Mouse (Mus musculus) small intestine, adult 2 months (tissue): ENCODE data around the gene Hadha. TPM values are rescaled to one million over a fixed set of nuclear protein-coding genes. Genes with fewer than 3 reads are reported as not detected.

Experiments used
- H3K27ac ChIP-seq: fragments of 200-500 bp; 2 replicates; pipeline ENCODE4 v1.5.1; 2012; ENCODE audit warnings: low read depth, low read length, control low read depth, inconsistent platforms; ENCODE audit not compliant: insufficient read depth
- H3K27me3 ChIP-seq: fragments of 200-500 bp; 2 replicates; pipeline ENCODE4 v1.6.1; 2012; ENCODE audit warnings: mild to moderate bottlenecking, moderate library complexity, low read length, inconsistent platforms; ENCODE audit not compliant: control insufficient read depth, insufficient read depth
- H3K36me3 ChIP-seq: fragments of 200-500 bp; 2 replicates; pipeline ENCODE4 v1.6.1; 2012; ENCODE audit warnings: mild to moderate bottlenecking, low read length, control low read depth, inconsistent platforms; ENCODE audit not compliant: control insufficient read depth, insufficient read depth
- H3K4me1 ChIP-seq: fragments of 200-500 bp; 2 replicates; pipeline ENCODE4 v1.6.1; 2012; ENCODE audit warnings: low read length, inconsistent platforms, mixed read lengths; ENCODE audit not compliant: control insufficient read depth, insufficient read depth, insufficient read length
- H3K4me3 ChIP-seq: fragments of 200-500 bp; 2 replicates; pipeline ENCODE4 v1.5.1; 2012; ENCODE audit warnings: low read depth, mild to moderate bottlenecking, control low read depth, inconsistent platforms, low read length, moderate library complexity
- CTCF ChIP-seq: fragments of 200-500 bp; IDR thresholded peaks from 2 replicates; pipeline ENCODE4 v1.5.1; 2012; ENCODE audit warnings: low read depth, mild to moderate bottlenecking, control low read depth, inconsistent platforms, low read length, moderate library complexity, mixed read lengths; ENCODE audit not compliant: insufficient replicate concordance, insufficient read length; ENCODE audit errors: extremely low read depth
- POLR2A ChIP-seq: fragments of 200-500 bp; IDR thresholded peaks from 2 replicates; pipeline ENCODE4 v1.6.1; 2012; ENCODE audit warnings: low read depth, mild to moderate bottlenecking, control low read depth, inconsistent platforms, low read length, moderate library complexity
- WGBS: fragments of 180-500 bp; shearing (Covaris S2); methylation state at CpG from one replicate; pipeline ENCODE4 v1.1.7; 2018; 5-methylcytosine and 5-hydroxymethylcytosine counted together
- polyA plus RNA-seq: library from polyadenylated mRNA; depleted of rRNA; stranded (reverse); fragments of >200 nt; gene quantifications from 2 replicates; pipeline ENCODE4 v1.2.3, GENCODE M21; 2012

Gene Hadha
- polyA plus RNA-seq, 1 experiment = 55.3 TPM

DNA sequence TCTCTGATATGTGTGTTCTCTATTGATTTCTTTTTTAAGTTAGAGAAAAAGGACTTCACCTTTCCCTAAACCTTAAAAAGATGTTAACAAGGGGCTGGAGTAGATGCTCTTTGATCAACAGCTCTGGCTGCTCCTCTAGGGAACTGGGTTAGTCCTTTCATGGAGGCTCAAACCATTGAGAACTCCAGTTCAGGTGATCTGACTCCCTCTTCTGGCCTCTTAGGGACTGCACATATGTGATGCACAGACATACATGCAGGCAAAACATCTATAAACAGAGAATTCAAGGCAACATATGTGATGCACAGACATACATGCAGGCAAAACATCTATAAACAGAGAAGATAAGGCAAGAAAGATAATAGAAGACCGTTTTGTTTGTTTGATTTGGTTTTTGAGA lies 37.5 kb upstream of the Hadha start:
- TF ChIP-seq POLR2A (no peak), CTCF (no peak)
- no peaks in the 10 kb centered on the region for H3K27me3 ChIP-seq
- no peak overlapping the region for H3K4me3 ChIP-seq
- H3K27ac ChIP-seq = no peak overlapping the region
- no peaks in the 10 kb centered on the region for H3K4me1 ChIP-seq
- 42% methylated on average over 1 of the region's 1 CpGs for WGBS
- H3K36me3 ChIP-seq = peaks cover 11% of the 10 kb centered on the region

DNA sequence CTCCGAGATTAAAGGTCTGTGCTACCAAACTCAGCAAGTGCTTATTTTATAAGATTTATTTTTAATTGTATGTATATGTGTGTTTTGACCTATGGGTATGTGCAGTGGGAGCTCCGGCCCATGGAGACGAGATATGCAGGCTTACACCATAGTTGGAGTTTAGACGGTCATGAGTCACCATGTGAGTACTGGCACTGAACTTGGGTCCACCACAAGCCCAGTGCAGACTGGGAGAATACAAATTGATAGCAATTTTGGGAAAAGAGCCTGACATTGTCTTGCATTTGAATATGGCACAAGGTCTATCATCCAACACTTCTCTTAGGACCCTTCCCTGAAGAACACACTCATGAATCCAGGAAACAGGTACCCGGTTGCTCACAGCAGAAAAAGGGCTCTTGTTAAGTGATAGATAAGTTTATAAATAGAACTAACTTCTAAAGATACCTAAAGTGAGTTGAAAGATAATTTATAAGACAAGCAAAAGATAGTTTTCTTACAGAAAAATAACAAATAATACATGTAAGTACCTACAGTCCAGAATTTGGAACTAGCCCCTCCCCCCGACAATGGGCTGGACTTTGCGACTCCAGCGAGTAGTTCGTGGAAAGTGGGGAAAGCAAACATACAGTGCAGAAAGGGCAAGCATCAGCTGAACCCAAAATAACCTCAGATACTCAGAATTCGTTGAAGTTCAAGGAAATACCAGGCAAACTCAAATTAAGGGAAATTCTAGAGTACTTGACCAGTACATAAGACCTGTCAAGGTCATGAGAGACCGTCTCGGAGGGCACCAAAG lies 32.9 kb upstream of the Hadha start:
- TF ChIP-seq CTCF (no peak), POLR2A (no peak)
- 88% methylated on average over 12 of the region's 12 CpGs for WGBS
- no peak overlapping the region for H3K4me3 ChIP-seq
- H3K27ac ChIP-seq = no peak overlapping the region
- H3K4me1 ChIP-seq = no peaks in the 10 kb centered on the region
- H3K27me3 ChIP-seq = no peaks in the 10 kb centered on the region
- peaks cover 39% of the 10 kb centered on the region for H3K36me3 ChIP-seq

GRCm38 (mm10) chr5:30175811-30176210 lies 20.8 kb upstream of the Hadha start:
- Histone ChIP-seq H3K27me3 (no peaks in the 10 kb centered on the region), H3K27ac (no peak overlapping the region), H3K4me1 (peaks cover 5% of the 10 kb centered on the region; the same call in 1 of the 2 replicates), H3K36me3 (peaks cover 65% of the 10 kb centered on the region), H3K4me3 (no peak overlapping the region)
- TF ChIP-seq POLR2A = no peak
- TF ChIP-seq CTCF = no peak
- 84% methylated on average over 4 of the region's 4 CpGs for WGBS

- H3K27me3 ChIP-seq = no peaks in the 10 kb centered on the region
- no peak overlapping the region for H3K4me3 ChIP-seq
- TF ChIP-seq POLR2A (no peak), CTCF (no peak)
- peaks cover 8% of the 10 kb centered on the region for H3K4me1 ChIP-seq
- no peak overlapping the region for H3K27ac ChIP-seq
- H3K36me3 ChIP-seq = peaks cover 56% of the 10 kb centered on the region
- 38% methylated on average over 20 of the region's 20 CpGs for WGBS
Observed at GRCm38 (mm10) chr5:30172931-30173692, 18.1 kb upstream of the Hadha start.

GRCm38 (mm10) chr5:30172115-30172514 lies 17.2 kb upstream of the Hadha start:
- no peak overlapping the region for H3K4me3 ChIP-seq
- no peaks in the 10 kb centered on the region for H3K27me3 ChIP-seq
- H3K4me1 ChIP-seq = peaks cover 8% of the 10 kb centered on the region
- TF ChIP-seq CTCF (no peak), POLR2A (no peak)
- no peak overlapping the region for H3K27ac ChIP-seq
- peaks cover 51% of the 10 kb centered on the region for H3K36me3 ChIP-seq

DNA sequence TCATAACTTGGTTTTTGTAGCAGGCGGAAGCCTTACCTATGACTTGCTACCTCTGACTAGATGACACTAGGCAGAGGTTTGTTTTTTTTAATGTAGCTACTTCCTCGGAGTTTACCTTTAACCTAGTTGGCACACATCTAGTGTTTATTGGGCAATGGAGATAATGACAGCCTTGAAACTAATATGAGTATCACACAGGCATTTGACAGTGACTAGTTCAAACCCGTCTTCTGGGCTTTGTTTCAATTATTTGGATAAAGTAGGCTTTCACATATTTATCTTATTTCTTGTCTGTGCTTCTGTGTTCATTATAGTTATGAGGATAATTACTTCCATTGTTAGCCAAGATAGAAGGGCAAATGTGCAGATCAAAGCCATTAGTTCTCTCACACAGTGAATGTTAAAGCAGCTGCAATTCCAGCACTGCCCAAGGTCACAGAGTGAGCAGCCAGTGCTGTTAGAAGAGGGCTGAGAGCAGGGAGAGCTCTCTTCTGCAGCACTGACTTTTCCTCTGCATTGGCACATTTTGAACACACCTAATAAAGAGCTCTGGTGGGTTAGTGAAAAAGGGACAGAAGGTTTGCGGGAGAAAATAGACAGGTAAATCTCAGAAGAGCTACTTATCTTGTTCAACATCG lies 15.5 kb upstream of the Hadha start:
- TF ChIP-seq CTCF = no peak
- TF ChIP-seq POLR2A = no peak
- H3K27me3 ChIP-seq = no peaks in the 10 kb centered on the region
- no peak overlapping the region for H3K4me3 ChIP-seq
- peaks cover 8% of the 10 kb centered on the region for H3K4me1 ChIP-seq
- WGBS = 37% methylated on average over 5 of the region's 5 CpGs
- H3K27ac ChIP-seq = peak overlapping the region; percentile 11
- peaks cover 38% of the 10 kb centered on the region for H3K36me3 ChIP-seq
